Mouse (Mus musculus): ENCODE measurements around the gene Uggt1. TPM values are rescaled to one million over a fixed set of nuclear protein-coding genes. Genes with fewer than 3 reads are reported as not detected.

The Uggt1 gene
- 4.3 and 5.5 TPM in 2 replicates for polyA plus RNA-seq (2012; rRNA removed)

GRCm38 (mm10) chr1:36244058-36244827, at the start of gene Uggt1:
Gene Uggt1, minus strand, starts transcription at chr1:36244720.

GRCm38 (mm10) chr1:36274455-36274854, 29.9 kb upstream of the Uggt1 start, which contains the start of gene Neurl3:
Gene Neurl3, minus strand, starts transcription at chr1:36274679.

Other genes starting within 250 kb of the Uggt1 start
- 24.7 and 27.7 TPM in 2 replicates for gene Hs6st1, start 176.3 kb downstream of the Uggt1 start, polyA plus RNA-seq (2012; rRNA removed)
- gene Neurl3, start 30.0 kb upstream of the Uggt1 start, polyA plus RNA-seq (2012; rRNA removed): 11.1 and 15.1 TPM in 2 replicates
- 3.7 and 4.1 TPM in 2 replicates for gene Arid5a, start 63.0 kb upstream of the Uggt1 start, polyA plus RNA-seq (2012; rRNA removed)
- gene Kansl3, start 124.5 kb upstream of the Uggt1 start, polyA plus RNA-seq (2012; rRNA removed): 12.1 and 14.6 TPM in 2 replicates
- gene Fer1l5, start 127.6 kb upstream of the Uggt1 start, polyA plus RNA-seq (2012; rRNA removed): 0.03 TPM in 1 of 2 replicates, not detected in the other
- gene Lman2l, start 200.6 kb upstream of the Uggt1 start, polyA plus RNA-seq (2012; rRNA removed): 2.5 and 3.7 TPM in 2 replicates
- gene Cnnm4, start 226.9 kb upstream of the Uggt1 start, polyA plus RNA-seq (2012; rRNA removed): 16.8 and 16.9 TPM in 2 replicates

Data from stomach, adult 2 months (tissue).